Mouse (Mus musculus) thymus, adult 2 months (tissue): ENCODE measurements around the gene Dram1. TPM values are rescaled to one million over a fixed set of nuclear protein-coding genes. Genes with fewer than 3 reads are reported as not detected.

ENCODE experiments used
- DNase-seq: peaks from one replicate; pipeline ENCODE4 v3.0.0; 2021
- H3K27ac ChIP-seq: fragments of 200-500 bp; 2 replicates; pipeline ENCODE4 v1.5.1; 2012; ENCODE audit warnings: low read length, control low read depth; ENCODE audit not compliant: control insufficient read depth, insufficient read depth
- H3K27me3 ChIP-seq: fragments of 200-500 bp; 2 replicates; pipeline ENCODE4 v1.6.1; 2012; ENCODE audit warnings: mild to moderate bottlenecking, low read length, moderate library complexity, mixed read lengths; ENCODE audit not compliant: control insufficient read depth, insufficient read depth
- H3K36me3 ChIP-seq: fragments of 200-500 bp; 2 replicates; pipeline ENCODE4 v1.6.1; 2012; ENCODE audit warnings: mild to moderate bottlenecking, low read length, moderate library complexity; ENCODE audit not compliant: control insufficient read depth, insufficient read depth
- H3K4me1 ChIP-seq: fragments of 200-500 bp; replicated peaks from 2 replicates; pipeline ENCODE4 v1.6.1; 2012; ENCODE audit warnings: low read length; ENCODE audit not compliant: control insufficient read depth, insufficient read depth
- H3K4me3 ChIP-seq: fragments of 200-500 bp; 2 replicates; pipeline ENCODE4 v1.5.1; 2012; ENCODE audit warnings: mild to moderate bottlenecking, low read length, control low read depth, moderate library complexity; ENCODE audit not compliant: control insufficient read depth, insufficient read depth
- CTCF ChIP-seq: fragments of 200-500 bp; IDR thresholded peaks from 2 replicates; pipeline ENCODE4 v1.5.1; 2012; ENCODE audit warnings: mild to moderate bottlenecking, control low read depth, low read length, moderate library complexity, borderline replicate concordance; ENCODE audit not compliant: control insufficient read depth, poor library complexity, insufficient read depth; ENCODE audit errors: extremely low read depth
- POLR2A ChIP-seq: fragments of 200-500 bp; IDR thresholded peaks from 2 replicates; pipeline ENCODE4 v1.6.1; 2012; ENCODE audit warnings: mild to moderate bottlenecking, low read length, control low read depth, moderate library complexity; ENCODE audit not compliant: control insufficient read depth, poor library complexity, insufficient read depth; ENCODE audit errors: extremely low read depth
- WGBS: fragments of 180-500 bp; shearing (Covaris S2); methylation state at CpG from one replicate; pipeline ENCODE4 v1.1.7; 2018; 5-methylcytosine and 5-hydroxymethylcytosine counted together
- polyA plus RNA-seq: library from polyadenylated mRNA; depleted of rRNA; stranded (reverse); fragments of >200 nt; gene quantifications from 2 replicates; pipeline ENCODE4 v1.2.3, GENCODE M21; 2012

The Dram1 gene
- polyA plus RNA-seq, 1 experiment: 24.9 TPM

GRCm38 (mm10) chr10:88317151-88317550, 61.7 kb downstream of the Dram1 start:
- TF ChIP-seq CTCF: no peak
- no peak for TF ChIP-seq POLR2A

GRCm38 (mm10) chr10:88314841-88315240, 64.0 kb downstream of the Dram1 start:
- H3K4me1 ChIP-seq: no peaks in the 10 kb centered on the region
- no peak for DNase-seq
- no peak overlapping the region for H3K4me3 ChIP-seq
- TF ChIP-seq POLR2A: no peak
- no peak for TF ChIP-seq CTCF
- no peak overlapping the region for H3K27ac ChIP-seq
- H3K27me3 ChIP-seq: no peaks in the 10 kb centered on the region
- no peaks in the 10 kb centered on the region for H3K36me3 ChIP-seq
- WGBS: 95% methylated on average over 5 of the region's 5 CpGs

More at GRCm38 (mm10) chr10:88317151-88317550, 61.7 kb downstream of the Dram1 start:
- Histone ChIP-seq H3K36me3 (no peaks in the 10 kb centered on the region), H3K4me1 (no peaks in the 10 kb centered on the region), H3K27ac (no peak overlapping the region), H3K4me3 (no peak overlapping the region), H3K27me3 (no peaks in the 10 kb centered on the region)
- WGBS: 85% methylated on average over 5 of the region's 5 CpGs
- no peak for DNase-seq

GRCm38 (mm10) chr10:88309851-88310250, 69.0 kb downstream of the Dram1 start:
- Histone ChIP-seq H3K36me3 (no peaks in the 10 kb centered on the region), H3K4me3 (no peak overlapping the region), H3K27me3 (no peaks in the 10 kb centered on the region), H3K27ac (no peak overlapping the region), H3K4me1 (no peaks in the 10 kb centered on the region)
- TF ChIP-seq POLR2A (no peak), CTCF (no peak)
- DNase-seq: no peak
- 91% methylated on average over 10 of the region's 10 CpGs for WGBS

GRCm38 (mm10) chr10:88306235-88306634, 72.6 kb downstream of the Dram1 start:
- Histone ChIP-seq H3K27me3 (no peaks in the 10 kb centered on the region), H3K4me3 (no peak overlapping the region), H3K36me3 (no peaks in the 10 kb centered on the region), H3K4me1 (no peaks in the 10 kb centered on the region), H3K27ac (no peak overlapping the region)
- no peak for TF ChIP-seq POLR2A
- no peak for TF ChIP-seq CTCF
- no peak for DNase-seq
- WGBS: 98% methylated on average over 3 of the region's 3 CpGs

- Histone ChIP-seq H3K4me1 (no peaks in the 10 kb centered on the region), H3K36me3 (no peaks in the 10 kb centered on the region), H3K27me3 (no peaks in the 10 kb centered on the region), H3K4me3 (no peak overlapping the region), H3K27ac (no peak overlapping the region)
- TF ChIP-seq CTCF (peak; percentile 66; the same call in 1 of the 2 replicates), POLR2A (no peak)
- DNase-seq: peak; percentile 48
- 5% methylated on average over 4 of the region's 4 CpGs for WGBS
These were observed 74.6 kb downstream of the Dram1 start for GRCm38 (mm10) chr10:88304302-88304701.

GRCm38 (mm10) chr10:88303079-88303478, 75.8 kb downstream of the Dram1 start:
- no peaks in the 10 kb centered on the region for H3K27me3 ChIP-seq
- no peak for DNase-seq
- no peak overlapping the region for H3K27ac ChIP-seq
- H3K36me3 ChIP-seq: no peaks in the 10 kb centered on the region
- 89% methylated on average over 11 of the region's 11 CpGs for WGBS
- H3K4me3 ChIP-seq: no peak overlapping the region
- no peak for TF ChIP-seq CTCF
- no peak for TF ChIP-seq POLR2A
- H3K4me1 ChIP-seq: no peaks in the 10 kb centered on the region
